Mouse (Mus musculus): ENCODE results near the gene Farp2.
A peak's percentile ranks its signal among the peaks of the same experiment; 100 is the strongest.

DNA sequence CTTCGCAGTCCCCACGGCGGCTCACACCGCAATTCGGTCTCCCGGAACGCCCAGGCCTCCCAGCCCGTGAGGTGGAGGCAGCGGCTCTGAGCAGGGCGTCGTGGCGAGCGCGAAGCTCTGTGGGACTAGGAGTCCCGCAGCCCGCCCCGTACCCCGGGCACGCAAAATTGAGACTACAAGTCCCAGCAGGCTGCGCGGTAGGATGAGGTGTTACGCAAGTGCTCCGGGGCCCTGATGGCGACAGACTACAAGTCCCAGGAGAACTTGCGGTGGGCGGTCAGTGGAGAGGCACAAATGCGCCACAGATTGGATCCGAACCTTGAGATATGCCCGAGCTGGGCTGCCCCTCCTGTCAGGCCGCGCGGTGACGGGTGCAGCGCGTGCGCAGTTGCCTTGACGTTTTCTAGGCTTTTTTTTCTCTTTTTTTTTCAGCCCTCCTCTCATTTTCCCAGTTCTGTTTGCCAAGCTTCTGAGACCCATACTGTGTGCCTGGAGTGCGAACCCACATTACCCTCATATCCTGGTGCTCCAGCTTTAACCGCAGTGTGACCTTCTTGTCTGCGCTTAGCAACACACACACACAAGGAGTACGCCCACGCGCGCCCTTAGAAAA lies 123.8 kb downstream of the Farp2 start:
- TF ChIP-seq POLR2A (IDR thresholded peaks at IDR 0.05; ENCODE audit: low read depth, low read length) (peak; percentile 68), EP300 (IDR thresholded peaks at IDR 0.05; ENCODE audit: low read length) (no peak), ZNF384 (IDR thresholded peaks at IDR 0.05; ENCODE audit: low read depth, low read length) (peak; percentile 97), CTCF (conservative IDR thresholded peaks at IDR 0.05 in 1 of 2, IDR thresholded peaks at IDR 0.05 in 1 of 2; ENCODE audit: low read depth in 2 of 2, low read length in 2 of 2) (no peak), USF1 (IDR thresholded peaks at IDR 0.05; ENCODE audit: low read depth, low read length) (no peak), MAX (IDR thresholded peaks at IDR 0.05; ENCODE audit: low read length) (0 out of 2 replicates have a peak, but pooled peaks have one; percentile 31), USF2 (conservative IDR thresholded peaks at IDR 0.05; ENCODE audit: low read depth, low read length) (no peak), ZC3H11A (IDR thresholded peaks at IDR 0.05; ENCODE audit: low read depth, low read length) (no peak), MAZ (IDR thresholded peaks at IDR 0.05; ENCODE audit: low read depth, low read length) (peak; percentile 79), SMC3 (IDR thresholded peaks at IDR 0.05; ENCODE audit: low read depth, low read length) (no peak), ETS1 (conservative IDR thresholded peaks at IDR 0.05; ENCODE audit: low read depth, low read length) (peak; percentile 22)

All from CH12.LX (cell line).